Mouse (Mus musculus) hindbrain, embryonic 12.5 days (tissue): ENCODE results near the gene A730061H03Rik. TPM values are rescaled to one million over a fixed set of nuclear protein-coding genes. Genes with fewer than 3 reads are reported as not detected.

Source experiments
- ATAC-seq: fragments of 200-750 bp; cut with Nextera tagmentation; 2 replicates; pipeline ENCODE4 v1.8.0; 2017; ENCODE audit warnings: moderate TSS enrichment; ENCODE audit not compliant: low FRiP score
- H3K27ac ChIP-seq: fragments of 300-500 bp; sonication (generic); 2 replicates; pipeline ENCODE4 v1.5.1; 2016; ENCODE audit warnings: mild to moderate bottlenecking
- H3K27me3 ChIP-seq: fragments of 300-500 bp; sonication (generic); 2 replicates; pipeline ENCODE4 v1.6.1; 2016; ENCODE audit warnings: mild to moderate bottlenecking
- H3K36me3 ChIP-seq: fragments of 300-500 bp; sonication (generic); 2 replicates; pipeline ENCODE4 v1.6.1; 2016; ENCODE audit warnings: mild to moderate bottlenecking
- H3K4me1 ChIP-seq: fragments of 300-500 bp; sonication (generic); 2 replicates; pipeline ENCODE4 v1.6.1; 2016
- H3K4me2 ChIP-seq: fragments of 300-500 bp; sonication (generic); replicated peaks from 2 replicates; pipeline ENCODE4 v1.6.1; 2016; ENCODE audit warnings: mild to moderate bottlenecking
- H3K4me3 ChIP-seq: fragments of 300-500 bp; sonication (generic); 2 replicates; pipeline ENCODE4 v1.5.1; 2016; ENCODE audit warnings: mild to moderate bottlenecking
- H3K9ac ChIP-seq: fragments of 300-500 bp; sonication (generic); 2 replicates; pipeline ENCODE4 v1.6.1; 2016; ENCODE audit warnings: mild to moderate bottlenecking, moderate library complexity
- H3K9me3 ChIP-seq: fragments of 300-500 bp; sonication (generic); replicated peaks from 2 replicates; pipeline ENCODE4 v1.6.1; 2016; ENCODE audit warnings: mild to moderate bottlenecking
- WGBS: fragments of 180-500 bp; shearing (Covaris S2); methylation state at CpG from one replicate; pipeline ENCODE4 v1.1.7; 2016; 5-methylcytosine and 5-hydroxymethylcytosine counted together
- polyA plus RNA-seq: library from polyadenylated mRNA; unstranded; fragments of >200 nt; fragmentation: Nextera tagmentation; extraction: Ambion mirVana; gene quantifications from 2 replicates; pipeline ENCODE4 v1.2.1, GENCODE M21; 2016

The A730061H03Rik gene
- polyA plus RNA-seq, 1 experiment from 2014 or later, result 0.62 TPM

GRCm38 (mm10) chr14:55536116-55536745 is 24.0 kb downstream of the A730061H03Rik start:
- Histone ChIP-seq H3K9ac (no peak overlapping the region), H3K4me3 (no peak overlapping the region), H3K9me3 (no peaks in the 10 kb centered on the region), H3K36me3 (no peaks in the 10 kb centered on the region), H3K4me1 (peaks cover 19% of the 10 kb centered on the region), H3K4me2 (no peak overlapping the region), H3K27me3 (no peaks in the 10 kb centered on the region), H3K27ac (no peak overlapping the region)
- ATAC-seq, result no peak
- 52% methylated on average over 6 of the region's 6 CpGs for WGBS

GRCm38 (mm10) chr14:55527940-55528339 is 32.3 kb downstream of the A730061H03Rik start:
- ATAC-seq, result no peak
- WGBS, result 21% methylated on average over 3 of the region's 3 CpGs
- no peaks in the 10 kb centered on the region for H3K4me1 ChIP-seq
- H3K36me3 ChIP-seq, result no peaks in the 10 kb centered on the region
- no peak overlapping the region for H3K4me3 ChIP-seq
- H3K4me2 ChIP-seq, result no peak overlapping the region
- H3K9me3 ChIP-seq, result no peaks in the 10 kb centered on the region
- H3K27ac ChIP-seq, result no peak overlapping the region
- H3K9ac ChIP-seq, result no peak overlapping the region
- peaks cover 15% of the 10 kb centered on the region for H3K27me3 ChIP-seq

GRCm38 (mm10) chr14:55526674-55527073 is 33.5 kb downstream of the A730061H03Rik start:
- H3K27ac ChIP-seq, result no peak overlapping the region
- H3K27me3 ChIP-seq, result peaks cover 25% of the 10 kb centered on the region
- no peak overlapping the region for H3K4me3 ChIP-seq
- H3K4me2 ChIP-seq, result no peak overlapping the region
- no peaks in the 10 kb centered on the region for H3K9me3 ChIP-seq
- WGBS, result 87% methylated on average over 2 of the region's 2 CpGs
- no peak overlapping the region for H3K9ac ChIP-seq
- no peak for ATAC-seq
- no peaks in the 10 kb centered on the region for H3K36me3 ChIP-seq
- no peaks in the 10 kb centered on the region for H3K4me1 ChIP-seq

GRCm38 (mm10) chr14:55524785-55525184 is 35.4 kb downstream of the A730061H03Rik start, which contains the start of gene Nrl:
Gene Nrl (minus strand): TSS chr14:55524981.
- no peaks in the 10 kb centered on the region for H3K36me3 ChIP-seq
- WGBS, result 46% methylated on average over 8 of the region's 8 CpGs
- no peak within 1 kb of the TSS for H3K9ac ChIP-seq
- H3K27ac ChIP-seq, result no peak within 1 kb of the TSS
- no peak within 1 kb of the TSS for H3K4me2 ChIP-seq
- peaks cover 33% of the 10 kb centered on the region for H3K27me3 ChIP-seq
- H3K4me1 ChIP-seq, result peaks cover 9% of the 10 kb centered on the region; the same call in 1 of the 2 replicates
- no peak for ATAC-seq
- H3K9me3 ChIP-seq, result no peaks in the 10 kb centered on the region
- H3K4me3 ChIP-seq, result no peak within 1 kb of the TSS

- Histone ChIP-seq H3K4me1 (peaks cover 15% of the 10 kb centered on the region), H3K4me2 (no peak overlapping the region), H3K9ac (no peak overlapping the region), H3K27me3 (peaks cover 34% of the 10 kb centered on the region), H3K27ac (no peak overlapping the region), H3K36me3 (no peaks in the 10 kb centered on the region), H3K9me3 (no peaks in the 10 kb centered on the region), H3K4me3 (no peak overlapping the region)
- ATAC-seq, result no peak
- WGBS, result 61% methylated on average over 4 of the region's 4 CpGs
Measured at GRCm38 (mm10) chr14:55524062-55524461, 36.1 kb downstream of the A730061H03Rik start.

GRCm38 (mm10) chr14:55520451-55521361 is 39.5 kb downstream of the A730061H03Rik start:
- H3K9ac ChIP-seq, result peak overlapping the region; percentile 57
- peaks cover 23% of the 10 kb centered on the region for H3K4me1 ChIP-seq
- no peaks in the 10 kb centered on the region for H3K9me3 ChIP-seq
- H3K27ac ChIP-seq, result peak overlapping the region; percentile 45; the same call in 1 of the 2 replicates
- WGBS, result under 1% methylated on average over 61 of the region's 61 CpGs
- H3K4me2 ChIP-seq, result peak overlapping the region; percentile 87
- peak; percentile 64 for ATAC-seq
- peaks cover 34% of the 10 kb centered on the region for H3K27me3 ChIP-seq
- H3K36me3 ChIP-seq, result no peaks in the 10 kb centered on the region
- peak overlapping the region; percentile 50 for H3K4me3 ChIP-seq

GRCm38 (mm10) chr14:55519604-55520003 is 40.6 kb downstream of the A730061H03Rik start:
- Histone ChIP-seq H3K4me3 (no peak overlapping the region), H3K4me2 (no peak overlapping the region; the same call in 1 of the 2 replicates), H3K27me3 (peaks cover 34% of the 10 kb centered on the region), H3K36me3 (no peaks in the 10 kb centered on the region), H3K9ac (no peak overlapping the region), H3K9me3 (no peaks in the 10 kb centered on the region), H3K27ac (peak overlapping the region; percentile 49; the same call in 1 of the 2 replicates), H3K4me1 (peaks cover 23% of the 10 kb centered on the region)
- no peak for ATAC-seq
- WGBS, result 57% methylated on average over 4 of the region's 4 CpGs

- WGBS, result 20% methylated on average over 2 of the region's 2 CpGs
- H3K36me3 ChIP-seq, result no peaks in the 10 kb centered on the region
- peaks cover 23% of the 10 kb centered on the region for H3K4me1 ChIP-seq
- H3K4me2 ChIP-seq, result no peak overlapping the region
- no peak overlapping the region for H3K9ac ChIP-seq
- peaks cover 34% of the 10 kb centered on the region for H3K27me3 ChIP-seq
- peak; percentile 81 for ATAC-seq
- H3K27ac ChIP-seq, result peak overlapping the region; percentile 49; the same call in 1 of the 2 replicates
- H3K9me3 ChIP-seq, result no peaks in the 10 kb centered on the region
- no peak overlapping the region for H3K4me3 ChIP-seq
Measured at GRCm38 (mm10) chr14:55518897-55519296, 41.3 kb downstream of the A730061H03Rik start.

GRCm38 (mm10) chr14:55515846-55516245 is 44.4 kb downstream of the A730061H03Rik start:
- Histone ChIP-seq H3K9me3 (no peaks in the 10 kb centered on the region), H3K27me3 (peaks cover 20% of the 10 kb centered on the region), H3K27ac (no peak overlapping the region), H3K4me3 (no peak overlapping the region), H3K36me3 (no peaks in the 10 kb centered on the region), H3K4me1 (peaks cover 27% of the 10 kb centered on the region), H3K9ac (no peak overlapping the region), H3K4me2 (no peak overlapping the region)
- no peak for ATAC-seq
- WGBS, result 97% methylated on average over 4 of the region's 4 CpGs

- Histone ChIP-seq H3K27me3 (peaks cover 9% of the 10 kb centered on the region; the same call in 1 of the 2 replicates), H3K4me2 (no peak overlapping the region), H3K36me3 (no peaks in the 10 kb centered on the region), H3K9ac (no peak overlapping the region), H3K9me3 (no peaks in the 10 kb centered on the region), H3K4me1 (peaks cover 21% of the 10 kb centered on the region), H3K27ac (no peak overlapping the region), H3K4me3 (no peak overlapping the region)
- WGBS, result 69% methylated on average over 10 of the region's 10 CpGs
- ATAC-seq, result no peak
Measured at GRCm38 (mm10) chr14:55513927-55514326, 46.3 kb downstream of the A730061H03Rik start.

GRCm38 (mm10) chr14:55511037-55511436 is 49.2 kb downstream of the A730061H03Rik start:
- no peak overlapping the region for H3K27ac ChIP-seq
- ATAC-seq, result 0 out of 2 replicates have a peak, but pooled peaks have one; percentile 5
- no peak overlapping the region for H3K4me2 ChIP-seq
- no peak overlapping the region for H3K4me3 ChIP-seq
- H3K4me1 ChIP-seq, result peaks cover 19% of the 10 kb centered on the region
- 0 out of 2 replicates have a peak, but pooled peaks cover 6% of the 10 kb centered on the region for H3K36me3 ChIP-seq
- H3K27me3 ChIP-seq, result peaks cover 9% of the 10 kb centered on the region; the same call in 1 of the 2 replicates
- H3K9me3 ChIP-seq, result no peaks in the 10 kb centered on the region
- H3K9ac ChIP-seq, result no peak overlapping the region
- 57% methylated on average over 7 of the region's 7 CpGs for WGBS

- Histone ChIP-seq H3K27ac (no peak within 1 kb of the TSS), H3K9me3 (no peaks in the 10 kb centered on the region), H3K4me3 (no peak within 1 kb of the TSS), H3K4me2 (no peak within 1 kb of the TSS), H3K27me3 (peaks cover 9% of the 10 kb centered on the region; the same call in 1 of the 2 replicates), H3K4me1 (peaks cover 19% of the 10 kb centered on the region), H3K9ac (no peak within 1 kb of the TSS), H3K36me3 (0 out of 2 replicates have a peak, but pooled peaks cover 6% of the 10 kb centered on the region)
- ATAC-seq, result no peak
- 69% methylated on average over 19 of the region's 22 CpGs for WGBS
Measured at GRCm38 (mm10) chr14:55510125-55510731, 50.0 kb downstream of the A730061H03Rik start, which contains the start of gene Cpne6. Gene Cpne6 (plus strand): TSS chr14:55510445.
